12 mouse cellular contexts compared by ENCODE assay signal in genomic region chr1:132800285-132800684, GRCm38 (mm10). TPM values are rescaled to one million over a fixed set of nuclear protein-coding genes. Genes with fewer than 3 reads are reported as not detected.
DNase-seq lines count a peak whose midpoint lies in the region; ATAC-seq and TF ChIP-seq lines count a peak whose summit lies in the region.
"Had no signal": no experiment of that assay in that cellular context is flagged by ENCODE, and none has a peak within 500 bp of the region (broad histone marks: within the 10 kb centered on the region; RNA-seq: fewer than 3 reads in every experiment).

No protein-coding gene starts in this region.

- no peaks in the 10 kb centered on the region for H3K9me3 ChIP-seq in ES-Bruce4 (replicated peaks; ENCODE audit: control insufficient read depth, insufficient read depth, low read length, poor library complexity, severe bottlenecking)
- H3K9me3 ChIP-seq in forebrain, embryonic 13.5 days (replicated peaks): no peaks in the 10 kb centered on the region
- no peaks in the 10 kb centered on the region for H3K9me3 ChIP-seq in liver, embryonic 13.5 days (replicated peaks)
- H3K9me3 ChIP-seq: embryonic facial prominence, embryonic 15.5 days had no signal

- peaks cover 7% of the 10 kb centered on the region for H3K4me1 ChIP-seq in ES-Bruce4 (ENCODE audit: control insufficient read depth, insufficient read depth, low read length)
- peaks cover 16% of the 10 kb centered on the region for H3K4me1 ChIP-seq in forebrain, embryonic 13.5 days
- H3K4me1 ChIP-seq in liver, embryonic 13.5 days (replicated peaks): 0 out of 2 replicates have a peak, but pooled peaks cover 5% of the 10 kb centered on the region
- H3K4me1 ChIP-seq: embryonic facial prominence, embryonic 15.5 days had no signal

- peak overlapping the region; percentile 27; the same call in 1 of the 2 replicates for H3K4me2 ChIP-seq in forebrain, embryonic 13.5 days
- 0 out of 2 replicates have a peak overlapping the region, but pooled peaks have one; percentile 19 for H3K4me2 ChIP-seq in liver, embryonic 13.5 days
- H3K4me2 ChIP-seq: embryonic facial prominence, embryonic 15.5 days had no signal

- H3K4me3 ChIP-seq in ES-Bruce4 (ENCODE audit: low read depth, low read length): no peak overlapping the region
- no peak overlapping the region for H3K4me3 ChIP-seq in forebrain, embryonic 13.5 days
- H3K4me3 ChIP-seq in liver, embryonic 13.5 days (replicated peaks): no peak overlapping the region
- H3K4me3 ChIP-seq: embryonic facial prominence, embryonic 15.5 days; gastrocnemius, adult 2 months had no signal

- H3K27me3 ChIP-seq in ES-Bruce4 (ENCODE audit: control insufficient read depth, insufficient read depth, low read length, poor library complexity, severe bottlenecking): no peaks in the 10 kb centered on the region
- peaks cover 18% of the 10 kb centered on the region for H3K27me3 ChIP-seq in forebrain, embryonic 13.5 days
- H3K27me3 ChIP-seq in liver, embryonic 13.5 days: peaks cover 21% of the 10 kb centered on the region

- whole genome bisulfite sequencing in forebrain, embryonic 13.5 days: under 1% methylated on average over 9 of the region's 9 CpGs
- 2% methylated on average over 9 of the region's 9 CpGs for WGBS in liver, embryonic 13.5 days (ENCODE audit: insufficient replicate concordance)

- H3K36me3 ChIP-seq in ES-Bruce4 (ENCODE audit: control insufficient read depth, insufficient read depth, low read length, poor library complexity, severe bottlenecking): no peaks in the 10 kb centered on the region
- no peaks in the 10 kb centered on the region for H3K36me3 ChIP-seq in forebrain, embryonic 13.5 days (ENCODE audit: poor library complexity, severe bottlenecking)
- no peaks in the 10 kb centered on the region for H3K36me3 ChIP-seq in liver, embryonic 13.5 days
- H3K36me3 ChIP-seq: embryonic facial prominence, embryonic 15.5 days had no signal

- no peak for ATAC-seq in forebrain, embryonic 13.5 days
- ATAC-seq in liver, embryonic 13.5 days (ENCODE audit: low read depth): no peak

- peak; percentile 76; the same call in 1 of the 2 replicates for TF ChIP-seq EP300 in ES-Bruce4 (IDR thresholded peaks at IDR 0.05; ENCODE audit: insufficient read depth, low read depth, low read length)

- no peak overlapping the region for H3K9ac ChIP-seq in ES-Bruce4 (ENCODE audit: low read depth, poor library complexity, severe bottlenecking)
- H3K9ac ChIP-seq in forebrain, embryonic 13.5 days: 0 out of 2 replicates have a peak overlapping the region, but pooled peaks have one; percentile 23
- no peak overlapping the region for H3K9ac ChIP-seq in liver, embryonic 13.5 days
- H3K9ac ChIP-seq: embryonic facial prominence, embryonic 15.5 days had no signal

- DNase-seq in cerebellum, postnatal 25 days: peak; percentile 21 to 22
- DNase-seq in cerebellum, postnatal 14 days: no peak
- DNase-seq in liver, embryonic 13.5 days: no peak
- no peak for DNase-seq in kidney, postnatal 10 days
- no peak for DNase-seq in right cerebral cortex, adult 18-20 months
- no peak for DNase-seq in gastrocnemius, postnatal 4 days (ENCODE audit: low spot score in 2 of 2)
- DNase-seq: gastrocnemius, adult 2 months; heart, postnatal 14 days; layer of hippocampus, postnatal 36 days had no signal

- H3K27ac ChIP-seq in ES-Bruce4 (ENCODE audit: insufficient read depth, low read length): no peak overlapping the region
- H3K27ac ChIP-seq in forebrain, embryonic 13.5 days: no peak overlapping the region
- H3K27ac ChIP-seq in liver, embryonic 13.5 days: no peak overlapping the region
- H3K27ac ChIP-seq: embryonic facial prominence, embryonic 15.5 days; gastrocnemius, adult 2 months had no signal

- TF ChIP-seq POLR2A in ES-Bruce4 (IDR thresholded peaks at IDR 0.05; ENCODE audit: insufficient read depth, low read length): no peak

- no peak for TF ChIP-seq CTCF in ES-Bruce4 (IDR thresholded peaks at IDR 0.05; ENCODE audit: low read depth, low read length)

RNA-seq across cellular contexts. Expression of gene Nfasc, which starts 58.7 kb away (rescaled TPM):
- polyA plus RNA-seq in ES-Bruce4 (2011; ENCODE audit: insufficient read depth, insufficient read length, low read depth, missing spikeins): 10.8 and 11.0 TPM in 2 replicates
- polyA plus RNA-seq in forebrain, embryonic 13.5 days (2015; fragmentation: Nextera tagmentation; extraction: Ambion mirVana): 35.3 and 35.8 TPM in 2 replicates
- 0.12 and 0.13 TPM in 2 replicates for polyA plus RNA-seq in liver, embryonic 13.5 days (2015; fragmentation: Nextera tagmentation; extraction: Ambion mirVana)
- 1 to 10 TPM; 1.6 to 2.0 TPM for total RNA-seq in gastrocnemius, postnatal 4 days (2021)

Comparison
In these comparisons a context has a peak if more than half of its experiments do, and no peak if none do; other contexts are left out.
1. DNase-seq: peak in cerebellum, postnatal 25 days (2 of 2); none in cerebellum, postnatal 14 days (0 of 2), liver, embryonic 13.5 days (single experiment), kidney, postnatal 10 days (single experiment), right cerebral cortex, adult 18-20 months (single experiment) and gastrocnemius, postnatal 4 days (0 of 2).
2. RNA of gene Nfasc, which starts 58.7 kb away (polyA plus RNA-seq): 35.3 to 35.8 TPM in forebrain, embryonic 13.5 days and 10.8 to 11.0 TPM in ES-Bruce4; 0.12 to 0.13 TPM in liver, embryonic 13.5 days; every median in the first group is over 10 times any median in the second.